Mouse (Mus musculus) adrenal gland, adult 8-10 months (tissue): ENCODE results near the gene Clint1. TPM values are rescaled to one million over a fixed set of nuclear protein-coding genes. Genes with fewer than 3 reads are reported as not detected.
"Not testable (repeated sequence)": the region's sequence is repeated elsewhere in the genome, so short reads cannot be mapped to it uniquely, and the experiment has no call there.

ENCODE experiments used
- DNase-seq: peaks from one replicate; pipeline ENCODE4 v3.0.0; 2022
- total RNA-seq, 4 experiments: library from RNA; stranded (reverse); gene quantifications; 2 replicates each; pipeline ENCODE4 v1.2.4; 2022

Gene Clint1
- total RNA-seq, 4 experiments from 2014 or later, result 63.4 to 94.6 (median 74.8) TPM

GRCm38 (mm10) chr11:45849203-45849602 lies 2.6 kb upstream of the Clint1 start:
- no peak for DNase-seq

GRCm38 (mm10) chr11:45849859-45850258 lies 2.0 kb upstream of the Clint1 start:
- DNase-seq, result no peak

GRCm38 (mm10) chr11:45850317-45850716 lies 1.5 kb upstream of the Clint1 start:
- no peak for DNase-seq

- peak; percentile 31 for DNase-seq
These were observed 508 bp downstream of the Clint1 start for GRCm38 (mm10) chr11:45852124-45852994.

GRCm38 (mm10) chr11:45852995-45853317 lies 1.1 kb downstream of the Clint1 start:
- no peak for DNase-seq

GRCm38 (mm10) chr11:45853916-45854315 lies 2.1 kb downstream of the Clint1 start:
- DNase-seq, result no peak

GRCm38 (mm10) chr11:45854381-45854780 lies 2.5 kb downstream of the Clint1 start:
- peak; percentile 34 for DNase-seq

GRCm38 (mm10) chr11:45855407-45856148 lies 3.7 kb downstream of the Clint1 start:
- no peak for DNase-seq

GRCm38 (mm10) chr11:45856149-45856516 lies 4.3 kb downstream of the Clint1 start:
- DNase-seq, result no peak

- DNase-seq, result no peak
These were observed 9.5 kb downstream of the Clint1 start for GRCm38 (mm10) chr11:45861334-45861733.

GRCm38 (mm10) chr11:45864409-45864808 lies 12.6 kb downstream of the Clint1 start:
- no peak for DNase-seq

GRCm38 (mm10) chr11:45865861-45866260 lies 14.0 kb downstream of the Clint1 start:
- no peak for DNase-seq

- DNase-seq, result no peak
These were observed 14.7 kb downstream of the Clint1 start for GRCm38 (mm10) chr11:45866534-45866933.

GRCm38 (mm10) chr11:45873666-45874065 lies 21.8 kb downstream of the Clint1 start:
- DNase-seq, result no peak

GRCm38 (mm10) chr11:45874251-45874650 lies 22.4 kb downstream of the Clint1 start:
- DNase-seq, result no peak

- DNase-seq, result no peak
These were observed 23.6 kb downstream of the Clint1 start for GRCm38 (mm10) chr11:45875351-45875935.

GRCm38 (mm10) chr11:45876036-45876435 lies 24.2 kb downstream of the Clint1 start:
- DNase-seq, result no peak

GRCm38 (mm10) chr11:45879366-45879765 lies 27.5 kb downstream of the Clint1 start:
- not testable (repeated sequence) for DNase-seq

- DNase-seq, result peak; percentile 13
These were observed 29.3 kb downstream of the Clint1 start for GRCm38 (mm10) chr11:45881026-45881682.

GRCm38 (mm10) chr11:45881683-45882068 lies 29.8 kb downstream of the Clint1 start:
- no peak for DNase-seq

- no peak for DNase-seq
These were observed 31.6 kb downstream of the Clint1 start for GRCm38 (mm10) chr11:45883270-45883931.

GRCm38 (mm10) chr11:45884029-45884428 lies 32.2 kb downstream of the Clint1 start:
- DNase-seq, result no peak
